Mouse (Mus musculus): ENCODE measurements around the gene Vcpkmt.

DNA sequence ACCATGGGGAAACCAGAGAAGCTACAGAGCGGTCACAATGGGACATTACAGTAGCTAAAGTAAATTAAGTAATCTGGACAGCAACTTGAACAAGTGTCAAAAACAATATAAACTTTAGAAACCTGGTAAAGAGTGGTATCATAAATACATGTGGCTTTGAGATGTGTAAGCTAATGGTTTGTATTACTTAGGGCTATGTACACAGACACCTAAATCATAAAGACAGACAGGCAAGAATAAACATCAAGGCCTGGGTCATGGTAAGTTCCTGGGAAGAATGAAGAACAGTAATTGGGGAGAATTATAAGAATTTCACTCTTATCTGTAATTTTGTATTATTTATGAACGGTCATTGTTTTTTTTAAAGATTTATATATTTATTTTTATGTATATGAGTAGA, 21.5 kb upstream of the Vcpkmt start:
- TF ChIP-seq CTCF (IDR thresholded peaks at IDR 0.05; ENCODE audit: borderline replicate concordance, extremely low read depth, insufficient read depth, insufficient read length) (no peak), POLR2A (IDR thresholded peaks at IDR 0.05; ENCODE audit: borderline replicate concordance, extremely low read depth, insufficient read depth, insufficient read length, poor library complexity, severe bottlenecking) (no peak)
